Mouse (Mus musculus) 416B (cell line): ENCODE measurements around the gene Hoga1.

Experiments
- DNase-seq: peaks from one replicate; pipeline ENCODE4 v3.0.0; 2011; ENCODE audit warnings: low read depth

Hoga1 gene

GRCm38 (mm10) chr19:42068441-42069240, 23.2 kb downstream of the Hoga1 start:
- no peak for DNase-seq

- DNase-seq, result peak; percentile 45
These were observed 23.8 kb downstream of the Hoga1 start for GRCm38 (mm10) chr19:42069241-42069525.

GRCm38 (mm10) chr19:42071221-42071620, 25.8 kb downstream of the Hoga1 start:
- peak; percentile 56 for DNase-seq

- no peak for DNase-seq
These were observed 26.6 kb downstream of the Hoga1 start for GRCm38 (mm10) chr19:42071886-42072608.

- DNase-seq, result no peak
These were observed 27.4 kb downstream of the Hoga1 start for GRCm38 (mm10) chr19:42072802-42073201.

GRCm38 (mm10) chr19:42075051-42075450, 29.6 kb downstream of the Hoga1 start:
- no peak for DNase-seq

GRCm38 (mm10) chr19:42075992-42076391, 30.6 kb downstream of the Hoga1 start:
- no peak for DNase-seq

- DNase-seq, result no peak
These were observed 33.2 kb downstream of the Hoga1 start for GRCm38 (mm10) chr19:42078566-42078965.

- DNase-seq, result no peak
These were observed 33.6 kb downstream of the Hoga1 start for GRCm38 (mm10) chr19:42079006-42079405.

GRCm38 (mm10) chr19:42079950-42080349, 34.5 kb downstream of the Hoga1 start:
- DNase-seq, result peak; percentile 94

- DNase-seq, result no peak
These were observed 35.1 kb downstream of the Hoga1 start for GRCm38 (mm10) chr19:42080469-42080868.

GRCm38 (mm10) chr19:42081613-42082012, 36.2 kb downstream of the Hoga1 start:
- peak; percentile 68 for DNase-seq

GRCm38 (mm10) chr19:42085690-42086089, 40.3 kb downstream of the Hoga1 start:
- DNase-seq, result no peak

GRCm38 (mm10) chr19:42086166-42086565, 40.8 kb downstream of the Hoga1 start, which contains the start of gene Morn4:
Gene Morn4, minus strand, starts transcription at chr19:42086357.
- no peak for DNase-seq

GRCm38 (mm10) chr19:42089103-42089747, 43.8 kb downstream of the Hoga1 start:
- peak; percentile 94 for DNase-seq

GRCm38 (mm10) chr19:42089748-42090595, 44.6 kb downstream of the Hoga1 start, which contains the start of gene Pi4k2a:
Gene Pi4k2a, plus strand, starts transcription at chr19:42090470.
- peak; percentile 100 for DNase-seq

- DNase-seq, result peak; percentile 77
These were observed 45.3 kb downstream of the Hoga1 start for GRCm38 (mm10) chr19:42090637-42091141.

- DNase-seq, result peak; percentile 84
These were observed 54.0 kb downstream of the Hoga1 start for GRCm38 (mm10) chr19:42099406-42099805.

GRCm38 (mm10) chr19:42104681-42105080, 59.3 kb downstream of the Hoga1 start:
- no peak for DNase-seq

- DNase-seq, result no peak
These were observed 70.4 kb downstream of the Hoga1 start for GRCm38 (mm10) chr19:42115783-42116335.

- no peak for DNase-seq
These were observed 72.7 kb downstream of the Hoga1 start for GRCm38 (mm10) chr19:42118142-42118541.
